Mouse (Mus musculus): ENCODE results near the gene BC048562. TPM values are rescaled to one million over a fixed set of nuclear protein-coding genes. Genes with fewer than 3 reads are reported as not detected.

BC048562 gene
- not detected in 3 replicates for total RNA-seq (2017)

GRCm38 (mm10) chr9:108436182-108436581 lies at the start of gene BC048562:
TSS of gene BC048562 (plus strand) at chr9:108436482.
- ATAC-seq (replicated peaks; ENCODE audit: insufficient number of reproducible peaks, low FRiP score, low TSS enrichment, poor library complexity, severe bottlenecking), result no peak

- ATAC-seq (replicated peaks; ENCODE audit: insufficient number of reproducible peaks, low FRiP score, low TSS enrichment, poor library complexity, severe bottlenecking), result no peak
Measured at GRCm38 (mm10) chr9:108386816-108387215, 49.5 kb upstream of the BC048562 start.

DNA sequence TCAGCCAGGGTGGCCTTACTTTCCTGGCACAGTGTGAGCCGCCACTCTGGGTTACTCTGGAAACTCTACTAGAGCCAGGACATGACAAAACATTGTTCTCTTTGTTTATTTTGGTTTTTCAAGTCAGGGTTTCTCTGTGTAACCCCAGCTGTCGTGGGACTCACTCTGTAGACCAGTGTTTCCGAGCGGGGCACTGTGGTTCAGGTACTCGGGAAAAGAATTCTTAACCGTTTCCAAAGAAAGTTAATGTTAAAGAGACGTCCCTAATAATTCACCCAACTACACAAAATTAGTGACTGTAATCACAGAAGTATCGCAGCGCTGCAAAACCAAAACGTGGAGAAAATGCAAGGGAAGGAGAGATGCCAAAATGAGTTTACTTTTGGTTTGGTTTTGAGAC lies 47.7 kb upstream of the BC048562 start:
- ATAC-seq (replicated peaks; ENCODE audit: insufficient number of reproducible peaks, low FRiP score, low TSS enrichment, poor library complexity, severe bottlenecking), result no peak

- no peak for ATAC-seq (replicated peaks; ENCODE audit: insufficient number of reproducible peaks, low FRiP score, low TSS enrichment, poor library complexity, severe bottlenecking)
Measured at GRCm38 (mm10) chr9:108389220-108389619, 47.1 kb upstream of the BC048562 start.

DNA sequence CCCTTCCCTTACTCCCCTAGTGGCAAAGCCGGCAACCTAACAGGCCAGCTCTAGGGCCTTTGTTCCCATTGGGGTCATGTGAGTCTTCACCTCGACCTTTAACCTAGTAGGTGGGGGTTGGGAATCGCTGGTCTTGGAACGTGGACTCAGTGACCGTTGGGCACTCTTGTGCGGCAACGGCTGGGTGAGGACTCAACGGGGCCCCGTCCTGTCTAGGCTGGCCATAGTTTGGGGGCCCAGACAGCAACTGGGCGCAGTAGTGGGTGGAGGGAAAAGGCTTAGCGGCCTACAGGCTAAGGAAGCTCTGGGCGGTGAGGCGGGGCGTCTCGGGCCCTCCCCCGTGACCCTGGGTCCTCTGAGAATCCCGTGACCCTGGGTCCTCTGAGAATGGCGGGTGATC lies 43.6 kb upstream of the BC048562 start, which contains the start of gene 1700102P08Rik:
Gene 1700102P08Rik (plus strand): TSS at position 130 of the 400 bp plus-strand sequence.
- no peak for ATAC-seq (replicated peaks; ENCODE audit: insufficient number of reproducible peaks, low FRiP score, low TSS enrichment, poor library complexity, severe bottlenecking)

GRCm38 (mm10) chr9:108394191-108394590 lies 42.1 kb upstream of the BC048562 start:
- ATAC-seq (replicated peaks; ENCODE audit: insufficient number of reproducible peaks, low FRiP score, low TSS enrichment, poor library complexity, severe bottlenecking), result no peak

DNA sequence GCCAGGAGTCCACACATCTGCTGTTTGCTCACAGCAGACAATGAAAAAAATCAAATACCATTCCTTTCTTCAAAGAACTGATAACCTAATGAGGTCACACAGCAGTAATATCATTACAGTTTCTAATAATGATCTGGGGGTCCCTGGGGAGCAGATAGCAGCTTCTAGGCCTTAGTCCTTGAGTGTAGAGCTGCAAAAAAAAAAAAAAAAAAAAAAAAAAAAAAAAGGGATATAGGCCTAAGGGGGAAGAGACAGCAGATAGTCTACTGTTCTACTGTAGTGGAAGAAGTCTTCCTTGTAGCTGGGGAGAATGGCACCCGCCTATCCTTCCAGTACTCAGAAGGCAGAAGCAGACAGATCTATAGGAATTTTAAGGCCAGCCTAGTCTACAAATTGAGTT lies 40.9 kb upstream of the BC048562 start:
- no peak for ATAC-seq (replicated peaks; ENCODE audit: insufficient number of reproducible peaks, low FRiP score, low TSS enrichment, poor library complexity, severe bottlenecking)

DNA sequence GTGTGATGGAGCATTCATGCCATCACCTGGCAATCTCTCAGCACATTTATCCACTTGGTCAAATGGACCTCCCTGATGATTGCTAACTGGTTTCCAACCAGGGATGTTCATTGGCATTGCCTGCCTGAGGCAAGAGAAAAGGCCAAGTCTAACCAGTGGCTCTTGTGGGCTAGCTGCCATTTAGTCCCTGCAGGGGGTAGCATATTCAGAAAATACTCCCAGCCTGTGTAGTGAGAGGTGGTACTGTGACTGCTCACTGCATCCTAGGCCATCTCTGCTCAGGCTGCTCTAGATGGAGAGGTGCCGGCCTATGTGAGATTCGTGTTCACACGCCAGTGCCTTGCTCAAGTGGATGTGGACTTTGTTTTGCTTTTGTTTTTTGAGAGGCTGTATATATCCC lies 38.0 kb upstream of the BC048562 start:
- ATAC-seq (replicated peaks; ENCODE audit: insufficient number of reproducible peaks, low FRiP score, low TSS enrichment, poor library complexity, severe bottlenecking), result no peak

- no peak for ATAC-seq (replicated peaks; ENCODE audit: insufficient number of reproducible peaks, low FRiP score, low TSS enrichment, poor library complexity, severe bottlenecking)
Measured at GRCm38 (mm10) chr9:108401186-108401960, 34.9 kb upstream of the BC048562 start.

GRCm38 (mm10) chr9:108403081-108403480 lies 33.2 kb upstream of the BC048562 start:
- ATAC-seq (replicated peaks; ENCODE audit: insufficient number of reproducible peaks, low FRiP score, low TSS enrichment, poor library complexity, severe bottlenecking), result no peak

DNA sequence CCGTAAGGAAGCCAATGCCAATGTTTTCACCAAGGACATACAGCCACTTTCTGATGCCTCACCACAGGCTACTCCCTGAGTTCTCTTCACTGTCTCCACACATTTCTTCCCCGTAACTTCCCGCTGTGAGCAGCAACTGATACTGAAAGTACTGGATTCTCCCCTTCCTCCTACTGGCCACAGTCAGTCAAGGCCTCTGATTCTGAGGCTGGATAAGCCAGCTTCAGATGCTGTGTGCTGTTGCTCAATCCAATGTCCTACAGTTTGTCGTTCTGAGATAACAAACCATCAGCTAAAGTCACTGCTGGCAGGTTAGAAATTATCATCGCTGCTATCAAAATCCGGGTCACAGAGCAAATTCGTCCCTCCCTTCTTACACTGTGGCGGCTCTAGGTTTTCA lies 31.8 kb upstream of the BC048562 start:
- ATAC-seq (replicated peaks; ENCODE audit: insufficient number of reproducible peaks, low FRiP score, low TSS enrichment, poor library complexity, severe bottlenecking), result no peak

DNA sequence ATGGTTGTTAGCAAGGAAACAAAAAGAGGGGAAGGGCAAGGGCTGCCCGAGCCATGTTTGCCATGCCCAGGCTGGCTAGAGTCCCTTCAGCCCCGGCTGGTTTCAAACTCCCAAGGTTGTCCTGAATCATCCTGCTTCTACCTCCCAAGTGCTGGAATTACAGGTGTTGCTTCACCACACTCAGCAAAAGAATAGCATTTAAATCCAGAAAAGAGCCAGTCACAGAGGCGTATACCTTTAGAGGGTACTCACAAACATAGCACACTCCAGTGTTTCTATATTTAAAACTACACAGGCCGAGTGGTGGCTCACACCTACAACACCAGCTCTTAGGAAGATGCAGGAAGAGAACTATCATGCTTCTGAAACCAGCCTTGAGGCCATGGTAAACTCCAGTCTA lies 26.7 kb upstream of the BC048562 start:
- no peak for ATAC-seq (replicated peaks; ENCODE audit: insufficient number of reproducible peaks, low FRiP score, low TSS enrichment, poor library complexity, severe bottlenecking)

GRCm38 (mm10) chr9:108411381-108411942 lies 24.8 kb upstream of the BC048562 start:
- no peak for ATAC-seq (replicated peaks; ENCODE audit: insufficient number of reproducible peaks, low FRiP score, low TSS enrichment, poor library complexity, severe bottlenecking)

DNA sequence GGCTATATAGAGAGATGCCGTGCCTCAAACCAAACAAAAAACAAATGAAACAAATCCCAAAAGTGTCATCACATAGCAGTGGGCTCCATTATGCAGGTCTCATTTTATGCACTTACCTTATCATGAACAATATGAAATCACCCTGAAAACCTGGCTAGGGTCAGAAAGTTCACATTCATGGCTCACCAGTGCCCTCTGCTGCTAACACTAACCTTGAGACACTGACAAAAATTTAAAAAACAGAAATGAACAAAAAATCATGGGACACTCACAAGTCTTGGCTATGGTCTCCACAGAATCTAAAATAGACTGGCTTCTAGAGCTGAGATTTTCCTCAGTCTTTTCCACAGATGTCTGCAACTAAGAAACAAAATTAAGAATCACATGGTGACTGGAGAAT lies 24.1 kb upstream of the BC048562 start:
- ATAC-seq (replicated peaks; ENCODE audit: insufficient number of reproducible peaks, low FRiP score, low TSS enrichment, poor library complexity, severe bottlenecking), result no peak

GRCm38 (mm10) chr9:108428384-108428783 lies 7.9 kb upstream of the BC048562 start, which contains the start of gene Ccdc36:
TSS of gene Ccdc36 (minus strand) at chr9:108428484.
- no peak for ATAC-seq (replicated peaks; ENCODE audit: insufficient number of reproducible peaks, low FRiP score, low TSS enrichment, poor library complexity, severe bottlenecking)

DNA sequence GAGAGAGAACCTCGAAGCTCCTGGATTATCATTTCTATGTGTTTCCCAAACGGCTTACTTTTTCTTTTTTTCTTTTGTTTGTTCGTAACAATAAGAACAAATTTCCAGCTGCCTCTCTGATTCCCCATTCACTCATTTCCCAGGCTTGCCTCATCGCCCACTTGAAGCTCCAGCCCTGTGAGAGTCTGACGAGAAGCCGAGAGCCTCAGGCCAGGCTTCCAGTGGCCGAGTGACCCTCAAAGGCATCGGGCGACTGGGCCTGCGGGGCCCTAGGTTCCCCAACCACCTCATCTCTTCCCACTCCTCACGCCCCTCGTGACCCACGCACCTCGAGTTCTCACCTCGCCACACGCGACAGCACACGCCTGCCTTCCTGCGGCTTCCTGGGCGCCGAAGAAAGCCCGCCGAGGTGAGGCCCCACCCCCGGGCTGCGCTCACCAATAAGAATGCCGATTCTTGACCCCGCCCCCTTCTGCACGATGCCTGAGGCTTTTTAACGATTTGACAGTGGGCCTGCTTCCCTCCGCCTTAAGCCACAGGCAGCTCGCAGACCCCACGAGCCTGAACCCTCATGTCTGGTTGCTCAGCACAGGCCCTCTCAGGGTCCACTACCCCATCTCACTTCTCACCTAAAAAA lies 4.7 kb upstream of the BC048562 start:
- no peak for ATAC-seq (replicated peaks; ENCODE audit: insufficient number of reproducible peaks, low FRiP score, low TSS enrichment, poor library complexity, severe bottlenecking)

DNA sequence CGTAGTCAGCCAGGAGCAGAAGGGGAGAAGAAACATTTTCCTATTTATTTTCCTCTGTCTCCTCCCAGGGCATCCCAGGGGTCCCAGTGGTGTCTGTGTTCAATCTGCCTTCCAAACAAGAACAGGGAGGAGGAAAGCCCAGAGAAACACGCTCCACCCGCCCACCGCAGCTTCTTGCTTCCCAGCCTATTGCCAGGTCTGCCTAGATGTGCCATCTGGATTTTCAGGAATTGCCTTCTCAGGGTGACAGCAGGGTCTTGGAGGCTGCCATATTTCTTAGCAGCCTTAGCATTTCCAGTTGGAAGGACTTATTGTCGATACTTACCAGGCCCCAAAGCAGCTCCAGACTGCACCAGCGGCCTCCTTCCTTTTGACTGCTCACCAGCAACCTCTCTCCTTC lies 2.9 kb downstream of the BC048562 start:
- ATAC-seq (replicated peaks; ENCODE audit: insufficient number of reproducible peaks, low FRiP score, low TSS enrichment, poor library complexity, severe bottlenecking), result no peak

- ATAC-seq (replicated peaks; ENCODE audit: insufficient number of reproducible peaks, low FRiP score, low TSS enrichment, poor library complexity, severe bottlenecking), result no peak
Measured at GRCm38 (mm10) chr9:108440485-108440884, 4.2 kb downstream of the BC048562 start.

DNA sequence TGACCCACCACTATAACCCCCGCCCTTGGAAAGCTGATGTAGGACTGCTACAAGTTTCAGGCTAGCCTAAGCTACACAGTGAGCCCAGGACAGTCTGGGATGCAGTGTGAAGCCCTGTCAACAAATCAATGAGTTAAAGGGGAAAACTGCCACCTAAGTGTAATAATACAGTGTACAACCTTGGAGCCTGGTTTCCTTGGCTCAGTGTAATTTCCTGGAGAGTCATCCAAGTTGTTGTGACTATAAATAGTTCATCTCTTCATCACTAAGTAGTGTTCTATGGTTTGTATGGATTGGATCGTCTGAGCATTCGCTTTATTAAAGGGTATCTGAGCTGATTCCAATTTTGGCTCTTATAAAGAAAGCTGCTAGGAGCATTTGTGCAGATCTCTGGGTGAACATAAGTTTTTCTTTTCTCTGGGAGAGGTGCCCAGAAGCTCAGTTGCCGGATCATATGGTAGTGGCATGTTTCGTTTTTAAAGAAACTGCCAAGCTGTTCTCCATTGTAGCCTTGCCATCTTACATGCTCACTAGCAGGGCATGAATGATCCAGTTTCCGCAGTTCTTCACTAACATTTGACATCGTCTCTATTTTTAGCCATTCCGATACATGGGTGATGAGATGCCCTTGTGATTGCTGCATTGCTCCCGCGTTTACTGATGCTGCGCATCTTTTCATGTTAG lies 5.1 kb downstream of the BC048562 start:
- no peak for ATAC-seq (replicated peaks; ENCODE audit: insufficient number of reproducible peaks, low FRiP score, low TSS enrichment, poor library complexity, severe bottlenecking)

Measured in monocyte, adult 5-6 weeks (primary cell).